8 mouse cellular contexts compared by ENCODE assay signal in the genomic region with DNA sequence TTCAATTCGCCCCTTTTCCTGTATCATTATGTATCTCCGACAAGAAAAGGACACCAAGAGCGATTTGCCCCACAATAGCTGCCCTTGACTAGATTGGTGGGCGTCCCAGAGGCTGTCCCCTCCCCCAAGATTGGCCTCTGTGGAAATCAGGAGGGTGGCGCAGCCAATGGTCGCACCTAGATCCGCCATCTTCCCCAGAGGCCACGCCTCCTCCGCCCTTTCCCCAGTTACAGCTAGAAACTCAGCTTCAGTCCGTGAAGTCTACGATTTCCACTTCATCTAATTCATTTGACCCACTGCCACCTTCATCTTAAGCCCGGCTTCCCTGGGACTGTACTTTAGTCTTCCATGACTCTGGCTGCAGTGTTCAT. TPM values are rescaled to one million over a fixed set of nuclear protein-coding genes. Genes with fewer than 3 reads are reported as not detected.
DNase-seq lines count a peak whose midpoint lies in the region; ATAC-seq lines count a peak whose summit lies in the region.

No protein-coding gene starts in this region.

- H3K4me2 ChIP-seq in heart, embryonic 11.5 days = peak overlapping the region; percentile 65
- peak overlapping the region; percentile 53 for H3K4me2 ChIP-seq in forebrain, embryonic 13.5 days
- H3K4me2 ChIP-seq in kidney, embryonic 15.5 days = peak overlapping the region; percentile 65
- H3K4me2 ChIP-seq in stomach, embryonic 16.5 days (ENCODE audit: low read depth, low read length) = peak overlapping the region; percentile 57

- no peaks in the 10 kb centered on the region for H3K27me3 ChIP-seq in heart, embryonic 11.5 days (ENCODE audit: control insufficient read depth, insufficient read depth, low read length)
- no peaks in the 10 kb centered on the region for H3K27me3 ChIP-seq in forebrain, embryonic 13.5 days
- H3K27me3 ChIP-seq in kidney, embryonic 15.5 days = no peaks in the 10 kb centered on the region
- H3K27me3 ChIP-seq in stomach, embryonic 16.5 days (ENCODE audit: control insufficient read depth, insufficient read depth, low read length) = no peaks in the 10 kb centered on the region

- intact Hi-C loops in heart, postnatal 36 days (cut with DNase I) = loop anchor here (2.0 kb wide), 1 partner anchor 204 kb away; no protein-coding TSS in a partner anchor

- WGBS in heart, embryonic 11.5 days (ENCODE audit: insufficient replicate concordance) = 4% methylated on average over 12 of the region's 12 CpGs
- 7% methylated on average over 12 of the region's 12 CpGs for WGBS in forebrain, embryonic 13.5 days
- 1% methylated on average over 12 of the region's 12 CpGs for WGBS in kidney, embryonic 15.5 days
- 11% methylated on average over 12 of the region's 12 CpGs for WGBS in macrophage (ENCODE audit: missing documents)
- 4% methylated on average over 12 of the region's 12 CpGs for WGBS in stomach, embryonic 16.5 days

- H3K36me3 ChIP-seq in heart, embryonic 11.5 days (ENCODE audit: control insufficient read depth, insufficient read depth, low read length) = no peaks in the 10 kb centered on the region
- no peaks in the 10 kb centered on the region for H3K36me3 ChIP-seq in forebrain, embryonic 13.5 days (ENCODE audit: poor library complexity, severe bottlenecking)
- no peaks in the 10 kb centered on the region for H3K36me3 ChIP-seq in kidney, embryonic 15.5 days
- no peaks in the 10 kb centered on the region for H3K36me3 ChIP-seq in macrophage (ENCODE audit: inconsistent target)
- H3K36me3 ChIP-seq in stomach, embryonic 16.5 days (ENCODE audit: control insufficient read depth, insufficient read depth, low read length) = no peaks in the 10 kb centered on the region

- ATAC-seq in heart, embryonic 11.5 days (replicated peaks; ENCODE audit: insufficient number of reproducible peaks, low FRiP score, low TSS enrichment) = no peak
- ATAC-seq in forebrain, embryonic 13.5 days = no peak
- peak; percentile 71 for ATAC-seq in kidney, embryonic 15.5 days (replicated peaks; ENCODE audit: low FRiP score)
- peak; percentile 48; the same call in 1 of the 2 replicates for ATAC-seq in stomach, embryonic 16.5 days (ENCODE audit: insufficient read depth, low FRiP score)

- peak overlapping the region; percentile 46; the same call in 1 of the 2 replicates for H3K9ac ChIP-seq in heart, embryonic 11.5 days (ENCODE audit: low read depth, low read length)
- no peak overlapping the region for H3K9ac ChIP-seq in forebrain, embryonic 13.5 days
- H3K9ac ChIP-seq in kidney, embryonic 15.5 days = peak overlapping the region; percentile 1; the same call in 1 of the 2 replicates
- peak overlapping the region; percentile 45 for H3K9ac ChIP-seq in stomach, embryonic 16.5 days (ENCODE audit: low read length)

- no peak for DNase-seq in heart, postnatal 36 days
- peak; percentile 80 for DNase-seq in Muller cell, postnatal 12 days (ENCODE audit: inconsistent ontology term)
- no peak for DNase-seq in left cerebral cortex, adult 11 months (ENCODE audit: low spot score)

- H3K9me3 ChIP-seq in heart, embryonic 11.5 days (replicated peaks; ENCODE audit: control insufficient read depth, low read length) = no peaks in the 10 kb centered on the region
- H3K9me3 ChIP-seq in forebrain, embryonic 13.5 days (replicated peaks) = no peaks in the 10 kb centered on the region
- no peaks in the 10 kb centered on the region for H3K9me3 ChIP-seq in kidney, embryonic 15.5 days (replicated peaks)
- H3K9me3 ChIP-seq in stomach, embryonic 16.5 days (replicated peaks; ENCODE audit: control insufficient read depth, low read length) = no peaks in the 10 kb centered on the region

- peak overlapping the region; percentile 35 for H3K4me3 ChIP-seq in heart, embryonic 11.5 days (ENCODE audit: low read depth, low read length)
- peak overlapping the region; percentile 20; the same call in 1 of the 2 replicates for H3K4me3 ChIP-seq in forebrain, embryonic 13.5 days
- peak overlapping the region; percentile 39 for H3K4me3 ChIP-seq in kidney, embryonic 15.5 days (replicated peaks)
- peak overlapping the region; percentile 12; the same call in 1 of the 2 replicates for H3K4me3 ChIP-seq in macrophage (ENCODE audit: inconsistent target)
- H3K4me3 ChIP-seq in stomach, embryonic 16.5 days (replicated peaks; ENCODE audit: low read length) = peak overlapping the region; percentile 36

- H3K4me1 ChIP-seq in heart, embryonic 11.5 days (ENCODE audit: control insufficient read depth, insufficient read depth, low read length) = peaks cover 5% of the 10 kb centered on the region
- peaks cover 8% of the 10 kb centered on the region; the same call in 1 of the 2 replicates for H3K4me1 ChIP-seq in forebrain, embryonic 13.5 days
- peaks cover 18% of the 10 kb centered on the region for H3K4me1 ChIP-seq in kidney, embryonic 15.5 days
- H3K4me1 ChIP-seq in stomach, embryonic 16.5 days (ENCODE audit: control insufficient read depth, insufficient read depth, low read length) = peaks cover 6% of the 10 kb centered on the region

- no peaks in the 10 kb centered on the region for H3K79me2 ChIP-seq in macrophage (ENCODE audit: inconsistent target)

- no peak overlapping the region for H3K27ac ChIP-seq in heart, embryonic 11.5 days (ENCODE audit: low read depth, low read length)
- H3K27ac ChIP-seq in forebrain, embryonic 13.5 days = no peak overlapping the region
- peak overlapping the region; percentile 78 for H3K27ac ChIP-seq in kidney, embryonic 15.5 days
- no peak overlapping the region for H3K27ac ChIP-seq in macrophage
- H3K27ac ChIP-seq in stomach, embryonic 16.5 days (ENCODE audit: low read length) = 0 out of 2 replicates have a peak overlapping the region, but pooled peaks have one; percentile 25

RNA-seq across cellular contexts. Expression of gene Vdac1, which starts 14.0 kb away (rescaled TPM):
- 346 and 407 TPM in 2 replicates for polyA plus RNA-seq in heart, embryonic 11.5 days (2014; fragmentation: Nextera tagmentation; extraction: Ambion mirVana)
- total RNA-seq in heart, postnatal 36 days (2021) = 1,000 to 10,000 TPM; 1,074 to 1,088 TPM
- 233 and 254 TPM in 2 replicates for polyA plus RNA-seq in forebrain, embryonic 13.5 days (2015; fragmentation: Nextera tagmentation; extraction: Ambion mirVana)
- 336 and 358 TPM in 2 replicates for polyA plus RNA-seq in kidney, embryonic 15.5 days (2015; fragmentation: Nextera tagmentation; extraction: Ambion mirVana)
- total RNA-seq in macrophage (2018; cell fraction: chromatin; rRNA removed) = 100 to 1,000 TPM in 14 of 26 experiments, 10 to 100 TPM in 12; 37.4 to 166 (median 104) TPM
- 100 to 1,000 TPM; 123 to 261 (median 180) TPM for total RNA-seq in macrophage (2018; cell fraction: cytosol; rRNA removed)
- total RNA-seq in macrophage (2018; cell fraction: nucleus; rRNA removed) = 100 to 1,000 TPM in 9 of 26 experiments, 10 to 100 TPM in 17; 60.8 to 168 (median 90.4) TPM
- polyA plus RNA-seq in macrophage (2018) = 164 to 239 TPM (median 232 TPM) in 3 replicates
- polyA plus RNA-seq in stomach, embryonic 16.5 days (2015; fragmentation: Nextera tagmentation; extraction: Ambion mirVana) = 280 and 325 TPM in 2 replicates

RNA-seq across cellular contexts. Expression of gene 9530068E07Rik, which starts 49.6 kb away (rescaled TPM):
- 211 and 244 TPM in 2 replicates for polyA plus RNA-seq in heart, embryonic 11.5 days (2014; fragmentation: Nextera tagmentation; extraction: Ambion mirVana)
- 10 to 100 TPM; 75.4 to 81.3 TPM for total RNA-seq in heart, postnatal 36 days (2021)
- 112 and 121 TPM in 2 replicates for polyA plus RNA-seq in forebrain, embryonic 13.5 days (2015; fragmentation: Nextera tagmentation; extraction: Ambion mirVana)
- polyA plus RNA-seq in kidney, embryonic 15.5 days (2015; fragmentation: Nextera tagmentation; extraction: Ambion mirVana) = 217 and 219 TPM in 2 replicates
- total RNA-seq in macrophage (2018; cell fraction: chromatin; rRNA removed) = 10 to 100 TPM; 12.7 to 69.4 (median 36.4) TPM
- total RNA-seq in macrophage (2018; cell fraction: cytosol; rRNA removed) = 100 to 1,000 TPM; 131 to 187 (median 157) TPM
- 100 to 1,000 TPM in 16 of 26 experiments, 10 to 100 TPM in 10; 56.3 to 204 (median 130) TPM for total RNA-seq in macrophage (2018; cell fraction: nucleus; rRNA removed)
- polyA plus RNA-seq in macrophage (2018) = 126 to 153 TPM (median 142 TPM) in 3 replicates
- 187 and 200 TPM in 2 replicates for polyA plus RNA-seq in stomach, embryonic 16.5 days (2015; fragmentation: Nextera tagmentation; extraction: Ambion mirVana)

Comparison
In these comparisons a context has a peak if more than half of its experiments do, and no peak if none do; other contexts are left out.
1. ATAC-seq: peak in kidney, embryonic 15.5 days (single experiment) and stomach, embryonic 16.5 days (single experiment); none in heart, embryonic 11.5 days (single experiment) and forebrain, embryonic 13.5 days (single experiment).
2. H3K27ac ChIP-seq: peak in kidney, embryonic 15.5 days (single experiment) and stomach, embryonic 16.5 days (single experiment); none in heart, embryonic 11.5 days (single experiment), forebrain, embryonic 13.5 days (single experiment) and macrophage (single experiment).
3. Peak in every context shown above with its lines, with median percentiles within 50 percentile points of each other: H3K4me2 ChIP-seq and H3K4me3 ChIP-seq.